Mouse (Mus musculus) hindbrain, embryonic 16.5 days (tissue): Measurements from ENCODE around the gene Fam160a1. TPM values are rescaled to one million over a fixed set of nuclear protein-coding genes. Genes with fewer than 3 reads are reported as not detected.

Experiments
- ATAC-seq: fragments of 200-750 bp; cut with Nextera tagmentation; 2 replicates; pipeline ENCODE4 v1.8.0; 2017; ENCODE audit warnings: moderate TSS enrichment, moderate library complexity
- H3K27ac ChIP-seq: fragments of 300-500 bp; sonication (generic); 2 replicates; pipeline ENCODE4 v1.5.1; 2014; ENCODE audit warnings: low read depth, mild to moderate bottlenecking, control low read depth, low read length, moderate library complexity
- H3K27me3 ChIP-seq: fragments of 300-500 bp; sonication (generic); replicated peaks from 2 replicates; pipeline ENCODE4 v1.6.1; 2014; ENCODE audit warnings: low read length; ENCODE audit not compliant: control insufficient read depth, insufficient read depth
- H3K36me3 ChIP-seq: fragments of 300-500 bp; sonication (generic); 2 replicates; pipeline ENCODE4 v1.6.1; 2014; ENCODE audit warnings: mild to moderate bottlenecking, low read length, moderate library complexity, mixed read lengths; ENCODE audit not compliant: control insufficient read depth, insufficient read depth
- H3K4me1 ChIP-seq: fragments of 300-500 bp; sonication (generic); 2 replicates; pipeline ENCODE4 v1.6.1; 2014; ENCODE audit warnings: low read depth, low read length; ENCODE audit not compliant: control insufficient read depth, insufficient read depth
- H3K4me2 ChIP-seq: fragments of 300-500 bp; sonication (generic); 2 replicates; pipeline ENCODE4 v1.6.1; 2014; ENCODE audit warnings: mild to moderate bottlenecking, low read length, control low read depth, moderate library complexity
- H3K4me3 ChIP-seq: fragments of 300-500 bp; sonication (generic); 2 replicates; pipeline ENCODE4 v1.5.1; 2014; ENCODE audit warnings: mild to moderate bottlenecking, low read length, control low read depth, moderate library complexity
- H3K9ac ChIP-seq: fragments of 300-500 bp; sonication (generic); 2 replicates; pipeline ENCODE4 v1.6.1; 2014; ENCODE audit warnings: low read depth, mild to moderate bottlenecking, control low read depth, low read length, moderate library complexity
- H3K9me3 ChIP-seq: fragments of 300-500 bp; sonication (generic); 2 replicates; pipeline ENCODE4 v1.6.1; 2014; ENCODE audit warnings: mild to moderate bottlenecking, low read length, moderate library complexity; ENCODE audit not compliant: control insufficient read depth
- WGBS: fragments of 180-500 bp; shearing (Covaris S2); extraction: QIAGEN DNeasy Blood & Tissue Kit; methylation state at CpG from one replicate; pipeline ENCODE4 v1.1.7; 2014; 5-methylcytosine and 5-hydroxymethylcytosine counted together
- polyA plus RNA-seq: library from polyadenylated mRNA; unstranded; fragments of >200 nt; fragmentation: Nextera tagmentation; extraction: Ambion mirVana; gene quantifications from 2 replicates; pipeline ENCODE4 v1.2.1, GENCODE M21; 2015

The Fam160a1 gene
- polyA plus RNA-seq, 1 experiment from 2014 or later, result 0.63 TPM

- no peak overlapping the region for H3K27ac ChIP-seq
- WGBS, result 67% methylated on average over 3 of the region's 3 CpGs
- no peak overlapping the region for H3K4me3 ChIP-seq
Measured at GRCm38 (mm10) chr3:85666166-85666565, 150.9 kb downstream of the Fam160a1 start.

DNA sequence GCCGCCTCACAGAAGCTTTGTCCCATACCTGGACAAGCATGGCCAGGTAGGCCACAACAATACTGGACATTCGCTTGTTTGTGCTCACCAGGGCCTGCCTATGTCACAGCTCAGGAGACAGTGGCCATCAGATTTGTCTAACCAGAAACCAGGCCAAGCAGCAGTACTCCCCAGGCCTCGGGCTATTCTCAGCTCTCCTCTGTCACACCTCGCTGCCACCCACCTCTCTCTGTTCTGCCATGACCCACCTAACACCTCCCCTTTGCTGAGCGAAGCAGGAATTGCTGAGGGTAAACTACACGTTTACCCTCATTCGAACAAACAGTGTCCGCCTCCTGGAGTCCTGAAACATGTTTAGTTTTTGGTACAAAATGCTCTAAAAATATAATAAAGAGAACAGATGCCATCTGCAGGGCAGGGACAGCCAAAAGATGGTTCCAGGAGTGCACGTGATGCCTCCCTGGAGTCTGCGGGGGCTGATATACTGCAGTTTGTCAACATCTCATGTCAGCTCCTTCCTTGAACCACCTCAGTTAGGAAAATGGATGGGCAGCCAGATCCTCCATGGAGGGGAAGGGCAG is 152.4 kb downstream of the Fam160a1 start:
- no peaks in the 10 kb centered on the region for H3K9me3 ChIP-seq
- WGBS, result 84% methylated on average over 10 of the region's 10 CpGs
- H3K9ac ChIP-seq, result no peak overlapping the region
- no peaks in the 10 kb centered on the region for H3K27me3 ChIP-seq
- no peaks in the 10 kb centered on the region for H3K36me3 ChIP-seq
- H3K4me3 ChIP-seq, result no peak overlapping the region
- H3K4me2 ChIP-seq, result no peak overlapping the region
- no peak for ATAC-seq
- H3K27ac ChIP-seq, result no peak overlapping the region
- peaks cover 4% of the 10 kb centered on the region; the same call in 1 of the 2 replicates for H3K4me1 ChIP-seq

More at GRCm38 (mm10) chr3:85666166-85666565, 150.9 kb downstream of the Fam160a1 start:
- no peaks in the 10 kb centered on the region for H3K27me3 ChIP-seq
- no peak overlapping the region for H3K9ac ChIP-seq
- no peaks in the 10 kb centered on the region for H3K9me3 ChIP-seq
- ATAC-seq, result no peak
- H3K36me3 ChIP-seq, result no peaks in the 10 kb centered on the region
- peaks cover 4% of the 10 kb centered on the region; the same call in 1 of the 2 replicates for H3K4me1 ChIP-seq
- H3K4me2 ChIP-seq, result no peak overlapping the region

DNA sequence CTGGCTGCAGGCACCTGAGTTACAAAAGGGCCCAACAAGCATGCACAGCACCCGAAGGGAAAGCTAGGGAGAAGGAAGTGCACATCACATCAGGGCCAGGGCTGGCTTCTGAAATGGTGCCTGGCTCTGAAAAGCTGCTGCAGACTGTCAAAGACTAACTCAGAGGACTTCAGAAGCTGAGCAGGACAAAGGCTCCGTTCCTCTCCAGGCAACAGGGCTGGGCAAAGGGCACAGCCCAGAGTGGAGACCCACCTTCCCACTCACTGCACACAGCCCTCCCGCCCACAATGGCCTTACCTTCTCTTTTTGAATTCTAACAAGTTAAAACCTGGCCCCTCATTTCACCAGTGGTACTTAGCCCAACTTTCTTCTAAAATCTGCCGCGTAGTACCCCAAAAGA is 153.3 kb downstream of the Fam160a1 start:
- Histone ChIP-seq H3K27me3 (no peaks in the 10 kb centered on the region), H3K4me3 (no peak overlapping the region), H3K36me3 (no peaks in the 10 kb centered on the region), H3K4me1 (peaks cover 4% of the 10 kb centered on the region; the same call in 1 of the 2 replicates), H3K9me3 (no peaks in the 10 kb centered on the region), H3K9ac (no peak overlapping the region), H3K4me2 (no peak overlapping the region), H3K27ac (no peak overlapping the region)
- 69% methylated on average over 5 of the region's 5 CpGs for WGBS
- no peak for ATAC-seq

GRCm38 (mm10) chr3:85661926-85662813 is 154.9 kb downstream of the Fam160a1 start:
- no peak for ATAC-seq
- no peaks in the 10 kb centered on the region for H3K27me3 ChIP-seq
- no peak overlapping the region for H3K4me3 ChIP-seq
- no peak overlapping the region for H3K4me2 ChIP-seq
- no peaks in the 10 kb centered on the region for H3K9me3 ChIP-seq
- 66% methylated on average over 10 of the region's 10 CpGs for WGBS
- H3K27ac ChIP-seq, result no peak overlapping the region
- H3K36me3 ChIP-seq, result no peaks in the 10 kb centered on the region
- no peak overlapping the region for H3K9ac ChIP-seq
- peaks cover 4% of the 10 kb centered on the region; the same call in 1 of the 2 replicates for H3K4me1 ChIP-seq

- no peaks in the 10 kb centered on the region for H3K9me3 ChIP-seq
- H3K27ac ChIP-seq, result no peak overlapping the region
- no peak for ATAC-seq
- WGBS, result 77% methylated on average over 7 of the region's 7 CpGs
- H3K27me3 ChIP-seq, result no peaks in the 10 kb centered on the region
- peaks cover 4% of the 10 kb centered on the region; the same call in 1 of the 2 replicates for H3K4me1 ChIP-seq
- H3K9ac ChIP-seq, result no peak overlapping the region
- no peak overlapping the region for H3K4me2 ChIP-seq
- no peaks in the 10 kb centered on the region for H3K36me3 ChIP-seq
- H3K4me3 ChIP-seq, result no peak overlapping the region
Measured at GRCm38 (mm10) chr3:85659681-85660080, 157.4 kb downstream of the Fam160a1 start.

GRCm38 (mm10) chr3:85655538-85655937 is 161.6 kb downstream of the Fam160a1 start:
- Histone ChIP-seq H3K4me2 (no peak overlapping the region), H3K4me3 (no peak overlapping the region)
- 94% methylated on average over 3 of the region's 3 CpGs for WGBS

DNA sequence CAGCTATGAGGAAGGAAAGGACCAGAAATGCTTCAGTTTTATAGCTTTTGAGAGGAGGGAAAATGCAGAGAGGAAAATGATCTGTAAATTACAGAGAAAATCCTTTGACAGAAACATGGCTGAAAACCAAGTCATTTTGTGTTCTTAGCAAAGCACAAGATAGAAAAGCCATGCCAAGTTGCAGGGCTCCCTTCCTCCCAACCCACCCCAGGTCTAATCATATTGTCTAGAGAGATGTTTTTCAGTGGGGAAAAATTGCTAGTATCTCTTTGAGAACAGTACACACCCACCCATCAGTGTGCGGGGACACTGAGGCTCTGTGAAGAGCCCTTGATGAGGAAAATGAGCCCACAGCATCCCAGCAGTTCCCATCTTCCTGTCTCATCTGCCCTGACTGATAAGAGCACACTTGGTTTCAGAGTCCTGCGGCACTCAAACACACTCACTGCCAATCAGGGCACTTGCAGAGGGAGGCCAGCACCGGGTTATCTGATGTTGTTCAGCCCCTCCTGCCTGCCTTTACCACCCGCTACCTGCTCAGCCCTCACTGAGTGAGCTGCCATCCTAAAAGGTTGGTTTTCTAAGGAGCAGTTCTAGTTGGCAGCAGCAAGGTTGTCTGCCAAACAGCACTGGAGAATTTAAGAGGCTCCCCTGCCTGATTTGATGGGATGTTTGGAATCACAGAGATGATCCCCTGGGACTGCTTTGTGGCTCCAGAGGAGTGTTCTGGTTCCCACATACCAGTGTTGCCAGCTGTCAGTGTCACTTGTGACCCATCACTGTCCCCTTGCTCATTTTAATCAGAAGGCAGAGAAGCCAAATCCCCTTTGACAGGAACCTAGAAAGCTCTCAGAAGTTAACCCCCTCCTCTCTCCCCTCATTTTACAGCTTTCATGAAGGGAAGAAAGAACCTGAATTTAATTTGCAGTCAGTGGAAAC is 164.1 kb downstream of the Fam160a1 start:
- no peak overlapping the region for H3K4me2 ChIP-seq
- H3K27me3 ChIP-seq, result no peaks in the 10 kb centered on the region
- H3K4me1 ChIP-seq, result no peaks in the 10 kb centered on the region; the same call in 1 of the 2 replicates
- no peak overlapping the region for H3K9ac ChIP-seq
- H3K27ac ChIP-seq, result no peak overlapping the region
- H3K4me3 ChIP-seq, result no peak overlapping the region
- peak; percentile 17; the same call in 1 of the 2 replicates for ATAC-seq
- WGBS, result 72% methylated on average over 4 of the region's 4 CpGs
- H3K9me3 ChIP-seq, result no peaks in the 10 kb centered on the region
- no peaks in the 10 kb centered on the region for H3K36me3 ChIP-seq

More at GRCm38 (mm10) chr3:85655538-85655937, 161.6 kb downstream of the Fam160a1 start:
- no peak overlapping the region for H3K9ac ChIP-seq
- H3K4me1 ChIP-seq, result no peaks in the 10 kb centered on the region; the same call in 1 of the 2 replicates
- no peak for ATAC-seq
- H3K36me3 ChIP-seq, result no peaks in the 10 kb centered on the region
- no peaks in the 10 kb centered on the region for H3K27me3 ChIP-seq
- H3K27ac ChIP-seq, result no peak overlapping the region
- H3K9me3 ChIP-seq, result no peaks in the 10 kb centered on the region

DNA sequence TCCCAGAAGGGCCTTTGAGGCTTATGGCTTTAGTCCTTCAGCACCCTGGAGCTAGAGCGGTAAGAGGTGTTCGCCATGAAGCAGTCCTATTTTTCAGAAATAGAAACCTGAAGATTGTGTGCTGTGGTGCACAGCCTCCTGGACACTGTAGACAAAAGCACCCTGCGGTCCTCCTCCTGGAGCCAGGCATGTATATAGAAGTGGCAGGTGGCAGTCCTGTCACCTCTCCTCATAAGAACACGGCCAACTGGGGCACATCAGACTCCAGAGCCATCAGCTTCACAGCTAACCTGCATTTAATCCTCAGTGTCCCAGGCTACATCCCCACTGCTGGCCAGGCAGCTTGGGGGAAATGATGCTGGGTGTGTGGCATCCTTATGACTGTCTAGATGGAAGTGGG is 167.9 kb downstream of the Fam160a1 start:
- ATAC-seq, result no peak
- WGBS, result 93% methylated on average over 4 of the region's 4 CpGs
- Histone ChIP-seq H3K36me3 (no peaks in the 10 kb centered on the region), H3K9me3 (no peaks in the 10 kb centered on the region), H3K4me1 (no peaks in the 10 kb centered on the region), H3K27me3 (no peaks in the 10 kb centered on the region), H3K27ac (no peak overlapping the region), H3K4me2 (no peak overlapping the region), H3K4me3 (no peak overlapping the region), H3K9ac (no peak overlapping the region)
